Mouse (Mus musculus) intestine, embryonic 14.5 days (tissue): ENCODE data around the gene Mesp1. TPM values are rescaled to one million over a fixed set of nuclear protein-coding genes. Genes with fewer than 3 reads are reported as not detected.

Experiments used
- ATAC-seq: fragments of 200-750 bp; cut with Nextera tagmentation; replicated peaks from 2 replicates; pipeline ENCODE4 v1.8.0; 2017; ENCODE audit warnings: low read depth, moderate number of reproducible peaks, moderate TSS enrichment, moderate library complexity; ENCODE audit not compliant: low FRiP score, low TSS enrichment
- DNase-seq: peaks from one replicate; pipeline ENCODE4 v3.0.0-alpha.2; 2018; ENCODE audit warnings: low spot score
- H3K27ac ChIP-seq: fragments of 300-500 bp; sonication (generic); 2 replicates; pipeline ENCODE4 v1.5.1; 2014; ENCODE audit warnings: low read depth, mild to moderate bottlenecking, control low read depth
- H3K27me3 ChIP-seq: fragments of 300-500 bp; sonication (generic); replicated peaks from 2 replicates; pipeline ENCODE4 v1.6.1; 2014; ENCODE audit warnings: low read length, control low read depth; ENCODE audit not compliant: control insufficient read depth, insufficient read depth
- H3K36me3 ChIP-seq: fragments of 300-500 bp; sonication (generic); 2 replicates; pipeline ENCODE4 v1.6.1; 2014; ENCODE audit warnings: low read length, control low read depth; ENCODE audit not compliant: control insufficient read depth, insufficient read depth
- H3K4me1 ChIP-seq: fragments of 300-500 bp; sonication (generic); replicated peaks from 2 replicates; pipeline ENCODE4 v1.6.1; 2014; ENCODE audit warnings: low read length, control low read depth, mixed read lengths; ENCODE audit not compliant: control insufficient read depth, insufficient read depth
- H3K4me2 ChIP-seq: fragments of 300-500 bp; sonication (generic); 2 replicates; pipeline ENCODE4 v1.6.1; 2014; ENCODE audit warnings: low read length
- H3K4me3 ChIP-seq: fragments of 300-500 bp; sonication (generic); 2 replicates; pipeline ENCODE4 v1.5.1; 2014; ENCODE audit warnings: low read depth, low read length, control low read depth, mixed read lengths
- H3K9ac ChIP-seq: fragments of 300-500 bp; sonication (generic); 2 replicates; pipeline ENCODE4 v1.6.1; 2014; ENCODE audit warnings: mild to moderate bottlenecking, low read length
- H3K9me3 ChIP-seq: fragments of 300-500 bp; sonication (generic); 2 replicates; pipeline ENCODE4 v1.6.1; 2016; ENCODE audit warnings: low read length, control low read depth; ENCODE audit not compliant: control insufficient read depth
- WGBS: fragments of 180-500 bp; shearing (Covaris S2); extraction: QIAGEN DNeasy Blood & Tissue Kit; methylation state at CpG from one replicate; pipeline ENCODE4 v1.1.7; 2014; 5-methylcytosine and 5-hydroxymethylcytosine counted together
- polyA plus RNA-seq: library from polyadenylated mRNA; unstranded; fragments of >200 nt; fragmentation: Nextera tagmentation; extraction: Ambion mirVana; gene quantifications from 2 replicates; pipeline ENCODE4 v1.2.1, GENCODE M21; 2014

Gene Mesp1
- polyA plus RNA-seq, 1 experiment from 2014 or later, result 0.19 TPM

- ATAC-seq, result no peak
- DNase-seq, result no peak
- no peaks in the 10 kb centered on the region for H3K36me3 ChIP-seq
- 77% methylated on average over 11 of the region's 11 CpGs for WGBS
- H3K27ac ChIP-seq, result no peak overlapping the region
- H3K4me3 ChIP-seq, result no peak overlapping the region
- no peak overlapping the region for H3K4me2 ChIP-seq
- H3K27me3 ChIP-seq, result no peaks in the 10 kb centered on the region
- no peak overlapping the region for H3K9ac ChIP-seq
- peaks cover 3% of the 10 kb centered on the region; the same call in 1 of the 2 replicates for H3K4me1 ChIP-seq
- H3K9me3 ChIP-seq, result no peaks in the 10 kb centered on the region
These were observed 11.6 kb downstream of the Mesp1 start for GRCm38 (mm10) chr7:79781826-79782515.

GRCm38 (mm10) chr7:79780647-79781626 is 12.7 kb downstream of the Mesp1 start:
- peak; percentile 29; the same call in 1 of the 2 replicates for ATAC-seq
- H3K27me3 ChIP-seq, result no peaks in the 10 kb centered on the region

GRCm38 (mm10) chr7:79771561-79772512 is 21.8 kb downstream of the Mesp1 start:
- Histone ChIP-seq H3K36me3 (no peaks in the 10 kb centered on the region), H3K9me3 (no peaks in the 10 kb centered on the region)

More at GRCm38 (mm10) chr7:79780647-79781626, 12.7 kb downstream of the Mesp1 start:
- Histone ChIP-seq H3K4me3 (peak overlapping the region; percentile 20), H3K9ac (peak overlapping the region; percentile 37; the same call in 1 of the 2 replicates), H3K9me3 (no peaks in the 10 kb centered on the region), H3K27ac (no peak overlapping the region), H3K36me3 (no peaks in the 10 kb centered on the region), H3K4me1 (peaks cover 3% of the 10 kb centered on the region; the same call in 1 of the 2 replicates), H3K4me2 (peak overlapping the region; percentile 44)
- WGBS, result 29% methylated on average over 16 of the region's 16 CpGs
- peak; percentile 92 for DNase-seq

GRCm38 (mm10) chr7:79769664-79770063 is 23.9 kb downstream of the Mesp1 start:
- no peaks in the 10 kb centered on the region for H3K9me3 ChIP-seq
- 73% methylated on average over 3 of the region's 3 CpGs for WGBS
- H3K36me3 ChIP-seq, result no peaks in the 10 kb centered on the region
- no peak overlapping the region for H3K4me2 ChIP-seq
- no peak for DNase-seq
- no peak for ATAC-seq
- no peaks in the 10 kb centered on the region for H3K27me3 ChIP-seq
- H3K4me1 ChIP-seq, result no peaks in the 10 kb centered on the region
- H3K9ac ChIP-seq, result no peak overlapping the region
- H3K27ac ChIP-seq, result no peak overlapping the region
- H3K4me3 ChIP-seq, result no peak overlapping the region

More at GRCm38 (mm10) chr7:79771561-79772512, 21.8 kb downstream of the Mesp1 start:
- ATAC-seq (no peak), DNase-seq (no peak)
- Histone ChIP-seq H3K4me1 (no peaks in the 10 kb centered on the region), H3K27ac (no peak overlapping the region), H3K27me3 (no peaks in the 10 kb centered on the region), H3K4me2 (no peak overlapping the region), H3K9ac (no peak overlapping the region), H3K4me3 (no peak overlapping the region)
- WGBS, result 43% methylated on average over 15 of the region's 15 CpGs

- Histone ChIP-seq H3K9me3 (no peaks in the 10 kb centered on the region), H3K36me3 (no peaks in the 10 kb centered on the region), H3K27me3 (no peaks in the 10 kb centered on the region), H3K27ac (no peak overlapping the region), H3K9ac (no peak overlapping the region), H3K4me2 (no peak overlapping the region), H3K4me1 (no peaks in the 10 kb centered on the region), H3K4me3 (no peak overlapping the region)
- DNase-seq, result no peak
- no peak for ATAC-seq
- WGBS, result 47% methylated on average over 1 of the region's 1 CpGs
These were observed 27.6 kb downstream of the Mesp1 start for GRCm38 (mm10) chr7:79765991-79766390.

GRCm38 (mm10) chr7:79762106-79762505 is 31.5 kb downstream of the Mesp1 start:
- Histone ChIP-seq H3K4me2 (no peak overlapping the region), H3K9ac (no peak overlapping the region), H3K36me3 (no peaks in the 10 kb centered on the region), H3K27me3 (no peaks in the 10 kb centered on the region), H3K9me3 (no peaks in the 10 kb centered on the region), H3K4me3 (no peak overlapping the region), H3K4me1 (no peaks in the 10 kb centered on the region), H3K27ac (no peak overlapping the region)
- ATAC-seq (no peak), DNase-seq (no peak)
- 63% methylated on average over 8 of the region's 8 CpGs for WGBS

- Histone ChIP-seq H3K36me3 (no peaks in the 10 kb centered on the region), H3K4me1 (no peaks in the 10 kb centered on the region), H3K9ac (no peak overlapping the region), H3K9me3 (no peaks in the 10 kb centered on the region), H3K27me3 (no peaks in the 10 kb centered on the region), H3K27ac (no peak overlapping the region), H3K4me3 (no peak overlapping the region), H3K4me2 (no peak overlapping the region)
- DNase-seq, result no peak
- no peak for ATAC-seq
- WGBS, result 71% methylated on average over 5 of the region's 5 CpGs
These were observed 32.3 kb downstream of the Mesp1 start for GRCm38 (mm10) chr7:79761124-79761876.
